Mouse (Mus musculus) common myeloid progenitor, adult 5-6 weeks (primary cell): ENCODE data around the gene Gm3045. TPM values are rescaled to one million over a fixed set of nuclear protein-coding genes. Genes with fewer than 3 reads are reported as not detected.

Experiments
- ATAC-seq: replicated peaks from 2 replicates; pipeline ENCODE4 v1.8.0; 2016; ENCODE audit warnings: low read depth, mild to moderate bottlenecking, moderate TSS enrichment, inconsistent platforms; ENCODE audit not compliant: poor library complexity, severe bottlenecking
- total RNA-seq: library from RNA; stranded (forward); fragments of 200-1000, 187-1606 nt; gene quantifications from 2 replicates; pipeline ENCODE4 v1.2.3, GENCODE M21; 2017

Gene Gm3045
- not detected in 2 replicates for total RNA-seq

DNA sequence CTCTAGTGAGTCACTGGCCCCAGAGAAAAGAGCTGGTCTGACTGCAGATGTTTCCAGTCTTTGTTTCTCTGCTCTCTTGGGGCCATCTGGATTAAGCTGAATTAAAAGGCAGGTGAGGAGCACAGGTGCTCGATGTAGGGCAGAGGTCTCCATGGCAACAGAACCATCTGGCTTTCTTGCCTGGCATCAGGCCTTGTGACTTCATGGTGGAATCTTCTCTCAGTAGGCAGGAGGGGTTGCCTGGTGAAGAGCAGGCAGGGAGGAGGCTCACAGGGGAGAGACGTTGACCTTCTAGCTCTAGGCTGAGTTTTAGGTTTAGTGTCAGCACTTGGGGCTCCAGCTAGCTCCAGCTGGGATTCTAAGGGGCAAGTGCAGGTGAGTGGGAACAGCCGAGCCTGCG, at the start of gene Gm3045:
TSS of gene Gm3045 (plus strand) at position 230 of the 400 bp plus-strand sequence.
- ATAC-seq, result no peak

DNA sequence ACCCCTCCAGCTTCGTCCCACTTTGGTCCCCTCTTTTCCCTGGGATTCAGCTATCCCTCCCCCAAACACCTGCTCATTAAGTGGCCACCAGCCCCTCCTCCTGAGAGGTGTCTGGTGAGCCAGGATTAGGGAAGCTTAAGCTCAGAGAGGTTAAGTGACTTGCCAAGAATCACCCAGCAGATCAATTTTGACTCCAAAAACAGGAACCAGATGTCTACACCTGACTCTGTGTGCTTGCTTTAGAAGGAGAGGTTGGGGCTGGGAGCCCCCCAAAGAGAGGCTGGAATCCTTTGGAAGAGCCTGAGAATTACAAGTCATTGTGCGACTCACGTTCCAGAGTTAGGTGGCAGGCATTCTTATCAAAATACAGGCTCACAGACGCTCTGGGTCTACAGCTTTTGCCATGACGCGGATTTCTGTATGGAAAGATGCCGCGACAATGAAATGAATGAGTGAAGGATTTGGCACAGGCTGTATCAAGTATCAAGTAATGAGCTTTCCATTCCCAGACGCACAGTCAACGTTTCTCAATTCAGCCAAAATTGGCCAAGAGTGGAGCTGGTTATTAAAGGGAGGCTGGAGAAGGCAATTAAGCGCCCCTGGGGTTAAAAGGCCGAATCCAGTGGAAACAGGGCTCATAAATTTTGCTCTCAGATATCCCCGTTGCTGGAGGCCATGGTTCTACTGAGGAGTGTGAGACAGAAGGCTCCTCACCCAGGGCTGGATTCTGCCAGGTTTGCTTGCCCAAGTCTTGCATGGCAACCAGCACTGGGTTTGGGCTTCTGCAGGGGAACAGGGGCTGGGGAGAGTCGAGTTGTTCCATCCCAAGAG, 45.3 kb upstream of the Gm3045 start:
- ATAC-seq, result no peak

DNA sequence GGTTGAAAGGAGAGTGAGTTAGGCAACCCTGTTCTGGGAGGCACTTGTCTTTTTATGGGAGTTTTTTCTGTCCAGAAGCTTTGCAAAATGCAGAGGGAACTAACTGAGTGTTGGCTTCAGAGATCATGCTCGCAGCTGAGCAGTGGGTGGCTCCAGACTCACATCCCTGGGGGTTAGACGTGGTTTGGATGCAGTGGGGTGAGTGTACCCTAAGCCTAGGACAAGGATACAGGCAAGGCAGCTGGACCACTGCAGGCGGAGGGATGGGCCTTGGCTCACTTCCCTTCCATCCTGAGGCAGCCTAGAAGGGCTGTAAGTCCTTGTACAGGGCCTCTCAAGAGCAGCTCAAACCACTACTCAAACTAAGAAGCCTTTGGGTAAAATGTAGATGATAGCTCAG, 43.0 kb upstream of the Gm3045 start:
- ATAC-seq, result no peak

DNA sequence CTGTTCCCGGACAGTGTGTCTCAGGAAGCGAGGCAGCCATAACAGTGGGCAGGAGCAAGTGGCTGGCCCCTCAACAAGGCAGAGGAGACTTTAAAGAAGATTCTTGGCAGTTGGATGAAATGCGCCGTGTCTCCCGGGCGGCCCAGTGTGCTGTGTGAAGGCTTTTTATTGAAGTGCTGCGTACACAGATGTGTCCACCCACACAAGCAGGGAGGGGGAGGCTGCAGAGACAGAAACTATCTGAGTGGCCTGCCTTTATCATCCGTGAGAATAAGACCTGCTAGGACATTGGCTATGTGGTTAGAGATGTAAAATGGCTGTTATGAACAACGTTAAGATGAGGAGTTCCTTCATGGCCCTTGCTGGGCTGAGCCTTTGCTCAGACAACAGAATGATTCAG, 40.0 kb upstream of the Gm3045 start:
- ATAC-seq, result no peak

DNA sequence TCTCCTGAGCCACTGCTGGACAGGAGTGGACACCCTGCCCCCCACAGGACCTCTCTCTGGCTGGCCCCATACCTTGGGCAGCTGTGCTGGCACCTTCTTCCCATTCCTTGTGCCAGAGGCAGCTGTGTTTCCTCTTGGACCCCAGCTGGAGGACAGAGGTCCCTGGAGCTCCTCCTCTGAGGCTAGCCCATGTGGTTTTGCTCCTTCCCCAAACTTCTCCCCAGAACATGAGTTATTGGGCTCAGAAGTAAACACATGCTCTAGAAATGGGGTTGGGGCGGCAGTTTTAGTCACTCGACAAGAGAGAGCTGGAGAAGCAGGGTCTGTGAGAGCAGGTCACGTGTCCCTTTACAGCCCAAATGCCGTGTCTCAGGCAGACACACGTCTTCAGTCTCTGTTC, 39.0 kb upstream of the Gm3045 start:
- no peak for ATAC-seq

DNA sequence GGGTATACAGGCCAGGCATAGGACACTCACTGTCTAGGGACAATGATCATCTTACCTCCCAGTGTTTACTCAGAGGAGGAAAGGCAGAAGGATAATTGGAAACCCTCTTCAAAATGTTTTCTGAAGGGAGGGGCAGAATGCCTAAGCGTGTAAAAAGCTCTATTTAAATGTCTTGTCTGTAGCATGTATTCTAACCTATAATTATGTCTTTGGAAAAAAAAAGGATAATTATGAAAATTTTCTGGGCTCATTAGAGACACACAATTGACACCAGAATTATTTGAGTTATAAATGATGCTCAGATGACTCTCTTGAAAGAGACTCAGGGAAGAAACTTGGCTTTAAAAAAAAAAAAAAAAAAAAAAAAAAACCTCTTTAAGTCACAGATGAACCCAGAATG, 38.4 kb upstream of the Gm3045 start:
- no peak for ATAC-seq

DNA sequence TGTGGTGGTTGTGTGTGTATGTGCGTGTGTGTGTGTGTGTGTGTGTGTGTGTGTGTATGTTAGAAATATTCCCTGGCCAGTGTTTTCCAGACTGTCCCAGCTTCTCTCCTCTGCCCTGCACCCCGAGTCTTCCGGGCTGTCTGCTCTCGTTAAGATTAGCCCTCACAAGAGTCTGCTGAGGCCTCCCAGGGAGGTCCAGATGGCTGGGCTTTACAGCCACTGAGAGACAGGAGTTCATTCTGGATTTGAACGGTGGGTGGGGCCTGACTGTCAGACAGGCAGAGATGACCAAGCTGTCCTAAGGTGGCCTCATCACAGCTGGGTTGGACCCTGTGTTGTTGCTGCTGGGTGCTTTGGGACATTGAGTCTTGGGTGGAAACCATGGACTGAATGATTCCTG, 28.8 kb upstream of the Gm3045 start:
- no peak for ATAC-seq

DNA sequence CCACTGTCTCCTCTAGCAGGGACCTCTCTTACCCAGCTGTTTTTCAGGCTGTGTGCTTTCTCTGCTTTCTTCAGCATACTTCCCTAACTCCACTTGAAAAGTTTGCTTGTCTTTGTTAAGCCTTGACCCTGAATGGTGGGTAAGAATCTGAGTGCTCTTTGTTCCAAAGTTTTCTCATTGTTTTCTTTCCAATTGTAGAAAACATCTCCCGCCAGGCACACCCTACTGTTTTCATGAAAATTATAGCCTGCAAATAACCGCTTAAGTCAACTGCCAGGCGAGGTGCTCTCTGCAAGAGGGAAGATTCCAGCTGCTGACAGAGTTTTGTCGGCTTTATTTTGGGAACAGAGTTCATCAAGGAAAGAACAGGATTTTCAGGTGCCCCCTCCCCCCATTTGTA, 25.2 kb upstream of the Gm3045 start:
- ATAC-seq, result no peak

DNA sequence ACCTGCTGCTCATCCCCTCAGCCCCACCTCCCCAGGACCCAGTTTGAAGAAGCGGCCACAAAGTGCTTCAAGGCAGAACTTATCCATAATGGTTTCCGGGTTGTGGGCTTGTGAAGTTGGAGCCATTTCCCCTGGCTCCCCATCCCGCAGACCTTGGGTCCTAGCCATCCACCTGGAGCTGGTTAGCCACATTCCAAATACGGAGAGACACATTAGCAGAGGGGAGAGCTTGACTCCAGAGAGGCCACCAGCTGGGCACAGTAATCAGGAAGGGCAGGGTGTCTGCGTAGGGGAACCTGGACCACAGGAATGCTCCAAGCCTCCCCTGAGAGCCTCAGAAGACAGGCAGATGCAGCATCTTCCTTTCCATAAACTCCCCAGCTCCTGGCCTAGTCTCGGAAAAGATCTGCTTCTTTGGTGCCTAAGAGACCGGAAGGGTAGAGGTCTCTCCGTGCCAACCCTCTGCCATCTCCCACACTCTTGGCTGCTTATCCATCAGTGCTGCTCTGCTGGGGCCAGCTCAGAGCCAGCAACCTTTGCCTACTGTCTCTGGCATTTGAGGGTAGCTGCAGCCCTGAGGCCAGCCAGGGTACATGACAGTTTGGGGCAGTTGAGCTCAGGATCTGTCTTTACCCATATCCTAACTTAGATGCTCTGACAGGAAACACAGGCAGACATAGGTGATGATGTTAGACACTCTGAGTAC, 22.9 kb upstream of the Gm3045 start:
- ATAC-seq, result no peak

DNA sequence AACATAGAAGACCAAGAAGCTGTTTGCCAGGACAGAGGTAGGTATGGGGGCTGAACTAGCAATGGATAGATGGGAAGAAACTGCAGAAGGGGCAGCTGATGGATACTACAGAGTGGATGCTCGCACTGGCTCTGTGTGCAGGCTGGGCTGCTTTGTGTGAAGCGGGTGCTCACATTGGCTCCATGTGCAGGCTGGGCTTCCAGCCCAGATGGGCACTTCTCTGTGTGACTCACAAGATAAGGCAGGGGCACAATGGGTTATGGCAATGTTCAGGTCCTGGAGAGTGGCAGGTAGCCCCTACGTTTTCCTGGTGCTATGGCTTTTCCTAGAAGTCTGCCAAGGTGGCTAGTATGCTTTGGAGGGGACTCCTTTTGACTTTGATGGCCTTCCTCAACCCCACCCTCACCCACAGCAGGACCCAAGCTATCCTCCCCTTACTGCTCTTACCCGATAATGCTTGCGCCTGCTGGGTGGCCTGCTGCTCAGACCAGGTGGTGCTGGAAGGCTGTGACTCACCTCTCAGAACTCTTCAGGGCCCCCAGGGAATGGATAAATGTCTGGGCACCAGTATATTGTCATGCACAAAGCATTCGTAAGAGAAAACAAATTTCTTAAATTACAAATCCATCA, 21.8 kb upstream of the Gm3045 start:
- no peak for ATAC-seq

DNA sequence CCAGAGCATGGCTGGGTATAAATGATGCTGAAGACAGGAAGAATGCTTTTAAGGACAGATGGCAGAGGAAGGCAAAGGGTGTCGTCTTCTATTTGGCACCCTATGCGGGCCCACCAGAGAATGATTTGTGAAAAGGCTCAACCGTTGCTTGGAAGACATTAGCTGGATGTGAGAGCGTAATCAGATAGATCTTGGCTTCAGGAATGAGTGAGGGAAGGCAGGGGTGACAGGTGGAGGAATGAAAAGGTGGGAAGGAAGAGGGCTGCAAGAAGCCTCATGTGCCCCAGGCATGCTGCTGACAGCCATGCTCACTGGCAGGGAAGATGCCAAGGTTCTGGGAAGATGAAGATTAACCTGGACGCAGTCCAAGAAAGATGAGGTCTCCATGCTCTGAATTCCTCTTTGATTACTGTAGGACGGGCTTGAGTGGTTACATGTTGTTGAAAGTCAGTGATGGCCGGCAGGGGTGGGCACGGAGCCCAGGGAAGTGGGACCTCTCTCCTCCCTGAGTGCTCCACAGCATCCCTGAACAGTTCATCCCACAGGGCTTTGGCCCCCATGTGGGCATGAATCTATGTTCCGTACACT, 14.0 kb upstream of the Gm3045 start:
- no peak for ATAC-seq

DNA sequence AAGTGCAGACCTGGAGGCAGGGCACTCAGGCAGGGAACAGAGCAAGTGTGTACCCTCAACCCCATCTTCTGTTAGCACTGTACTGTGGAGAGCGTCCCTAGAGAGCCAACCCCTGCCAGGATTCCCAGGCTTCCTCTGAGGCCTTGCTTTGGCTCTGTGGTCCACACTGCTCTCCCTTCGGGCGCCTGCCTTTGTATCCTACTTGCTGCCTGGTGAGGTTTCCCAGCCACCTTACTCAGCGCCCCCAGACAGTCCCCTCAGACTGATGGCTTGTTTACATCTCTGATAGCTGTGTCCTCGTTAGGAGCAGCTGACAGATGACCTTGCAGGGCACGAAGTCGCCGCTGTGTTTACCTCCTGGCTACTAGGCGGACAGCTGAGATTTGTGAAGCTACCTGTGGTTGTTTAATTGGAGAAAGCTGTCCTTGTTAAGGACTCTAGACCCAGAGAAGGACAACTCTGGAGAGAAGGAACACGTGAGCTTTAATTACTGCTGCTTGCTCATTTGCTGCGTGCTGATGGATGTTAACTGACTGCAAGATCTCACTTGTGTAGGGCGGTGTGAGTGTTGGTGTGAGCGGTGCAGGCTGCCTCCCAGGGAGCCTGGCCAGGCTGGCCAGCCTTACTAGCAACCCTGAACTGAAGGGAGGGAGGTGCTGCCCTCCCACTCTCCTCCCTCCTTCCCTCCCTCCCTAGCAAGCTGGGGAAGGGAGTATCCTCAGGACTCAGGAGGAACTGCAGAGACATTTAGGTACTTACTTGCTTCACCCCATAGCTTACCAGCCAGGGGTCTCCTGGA, 7.5 kb upstream of the Gm3045 start:
- no peak for ATAC-seq

DNA sequence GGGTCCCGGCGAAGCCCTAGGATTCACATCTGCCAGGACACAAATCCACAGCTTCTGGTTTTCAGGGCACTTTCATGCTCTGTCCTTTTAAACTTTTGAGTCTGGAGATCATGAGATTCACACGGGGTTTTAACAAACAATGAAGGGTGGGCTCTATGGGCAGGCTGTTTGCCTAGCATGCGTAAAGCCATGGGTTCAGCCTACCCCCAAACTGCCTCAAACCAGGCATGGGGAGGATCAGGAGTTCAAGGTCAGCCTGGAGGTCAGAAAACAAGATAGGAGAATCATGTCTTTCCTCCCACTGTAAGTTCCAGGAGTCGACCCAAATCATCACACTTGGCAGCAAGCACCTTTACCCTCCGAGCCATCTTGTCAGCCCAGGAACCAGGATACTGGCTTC, 6.9 kb upstream of the Gm3045 start:
- no peak for ATAC-seq

DNA sequence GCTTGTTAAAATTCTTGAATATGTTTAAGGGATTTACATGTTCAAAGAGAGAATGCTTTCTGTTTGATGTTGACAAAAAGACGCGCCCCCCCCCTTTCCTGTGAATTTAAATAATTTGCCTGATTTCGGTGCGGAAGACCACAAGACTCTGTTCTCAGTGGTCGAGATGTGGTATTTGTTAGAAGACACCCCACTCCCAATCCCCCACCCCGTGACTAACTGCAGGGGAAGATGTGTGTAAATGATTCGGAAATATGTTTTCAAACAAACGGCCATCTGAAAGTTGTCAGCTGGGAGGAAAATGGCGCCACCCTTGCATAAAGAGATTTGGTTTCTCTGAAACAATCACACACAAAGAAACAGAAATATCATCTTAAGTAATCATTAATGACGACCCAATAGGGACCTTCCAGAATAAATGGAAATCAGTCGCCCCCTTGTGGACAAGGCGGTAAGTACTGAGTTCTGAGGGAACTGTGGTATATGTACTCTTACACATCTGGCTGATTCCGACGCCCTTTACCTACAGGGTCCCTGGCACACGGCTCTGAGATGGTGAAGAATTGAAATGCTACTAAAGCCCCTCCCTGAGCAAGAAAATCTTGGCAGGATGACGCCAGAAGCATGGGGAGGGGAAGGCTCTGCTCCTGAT, 4.2 kb upstream of the Gm3045 start:
- ATAC-seq, result peak; percentile 73

DNA sequence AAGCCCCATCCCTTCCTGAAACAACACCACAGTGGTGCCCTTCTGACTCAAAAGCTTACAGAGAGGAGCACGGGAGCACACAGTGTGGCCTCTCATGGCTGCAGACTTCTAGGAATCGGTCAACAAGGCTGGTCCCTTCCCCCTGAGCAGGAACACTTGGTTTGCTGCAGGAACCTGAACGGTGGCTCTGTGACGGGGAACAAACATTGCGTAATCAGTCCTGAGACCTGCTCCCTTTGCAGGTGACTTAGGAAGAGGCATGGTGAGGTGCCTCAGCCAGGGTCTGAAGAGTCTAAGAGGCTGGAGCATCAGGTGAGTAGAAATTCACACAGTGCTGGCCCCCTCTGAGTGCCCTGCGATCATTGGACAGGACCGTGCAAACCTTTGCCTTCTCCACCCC, 463 bp upstream of the Gm3045 start:
- ATAC-seq, result no peak

DNA sequence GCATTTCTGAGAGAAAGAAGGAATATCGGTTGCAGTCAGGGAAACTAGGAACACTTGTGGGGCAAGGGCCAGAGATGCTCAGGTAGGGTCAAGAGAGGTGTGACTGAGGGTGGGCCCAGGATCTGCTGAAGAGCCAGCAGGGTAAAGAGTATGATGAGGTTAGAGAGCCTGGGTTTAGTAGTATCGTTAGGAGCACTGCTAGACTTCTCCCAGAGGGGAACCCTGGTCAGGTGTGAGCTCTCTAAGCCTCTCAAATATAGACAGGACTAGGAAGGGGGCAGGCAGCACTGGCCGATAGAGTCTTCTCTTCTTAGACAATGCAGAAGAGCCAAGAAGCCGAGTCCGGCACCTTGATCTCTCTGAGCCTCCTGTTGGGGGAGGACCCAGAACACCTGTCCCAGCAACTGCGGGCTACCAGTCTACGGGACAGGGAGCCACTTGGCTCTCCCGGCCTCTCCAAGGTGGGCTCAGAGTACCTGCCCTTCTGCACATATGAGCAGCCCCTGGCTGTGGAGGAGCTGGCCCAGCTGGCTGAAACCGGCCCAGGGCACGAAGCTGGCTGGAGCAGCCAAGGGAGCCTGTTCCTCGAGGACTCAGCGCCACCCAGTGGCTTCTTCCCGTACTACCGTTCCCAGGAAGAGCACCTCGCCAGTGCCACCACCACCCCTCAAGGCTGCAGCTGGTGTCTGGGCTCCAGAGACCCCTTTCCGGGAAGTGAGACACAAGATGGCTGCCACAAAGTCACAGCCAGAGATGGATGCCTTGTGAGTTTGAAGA, 2.5 kb downstream of the Gm3045 start:
- peak; percentile 87 for ATAC-seq

DNA sequence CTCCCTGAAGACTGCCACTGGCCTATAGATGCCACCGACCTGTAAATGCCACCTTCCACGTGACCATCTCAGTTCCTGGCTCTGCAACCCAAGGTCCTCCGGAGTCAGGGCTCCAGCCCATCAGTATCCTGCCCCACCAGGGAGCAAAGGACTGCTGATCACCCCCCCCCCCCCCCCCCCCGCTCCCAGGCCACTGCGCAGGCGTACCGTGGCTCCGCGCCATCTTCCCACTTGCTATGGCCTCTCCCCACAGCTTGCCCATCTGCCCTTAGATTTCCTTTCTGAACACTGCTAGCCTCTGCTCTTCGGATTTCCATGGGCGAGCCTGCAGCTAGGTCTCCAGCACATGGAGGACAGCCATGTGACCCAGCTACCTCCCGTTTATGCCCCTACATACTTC, 6.1 kb downstream of the Gm3045 start:
- ATAC-seq, result no peak

DNA sequence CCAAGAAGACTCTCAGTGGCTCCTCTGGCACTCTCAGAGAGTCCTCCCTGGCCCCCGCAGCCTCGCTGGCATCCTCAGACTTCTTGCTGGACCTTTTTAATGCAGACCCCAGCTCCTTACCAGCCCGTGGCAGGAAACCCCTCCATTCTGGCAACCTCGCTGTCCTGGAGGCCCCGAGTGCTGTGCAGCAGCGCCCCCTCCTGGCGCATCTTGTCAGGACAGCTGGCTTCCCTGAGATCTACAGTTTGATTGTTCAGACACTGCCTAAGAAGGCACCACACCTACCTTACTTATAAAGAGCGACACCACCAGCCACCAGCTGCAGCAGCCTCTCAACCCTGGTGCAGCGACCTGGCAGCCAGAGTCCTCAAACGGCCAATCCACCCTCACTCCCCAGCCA, 7.1 kb downstream of the Gm3045 start:
- peak; percentile 58 for ATAC-seq

DNA sequence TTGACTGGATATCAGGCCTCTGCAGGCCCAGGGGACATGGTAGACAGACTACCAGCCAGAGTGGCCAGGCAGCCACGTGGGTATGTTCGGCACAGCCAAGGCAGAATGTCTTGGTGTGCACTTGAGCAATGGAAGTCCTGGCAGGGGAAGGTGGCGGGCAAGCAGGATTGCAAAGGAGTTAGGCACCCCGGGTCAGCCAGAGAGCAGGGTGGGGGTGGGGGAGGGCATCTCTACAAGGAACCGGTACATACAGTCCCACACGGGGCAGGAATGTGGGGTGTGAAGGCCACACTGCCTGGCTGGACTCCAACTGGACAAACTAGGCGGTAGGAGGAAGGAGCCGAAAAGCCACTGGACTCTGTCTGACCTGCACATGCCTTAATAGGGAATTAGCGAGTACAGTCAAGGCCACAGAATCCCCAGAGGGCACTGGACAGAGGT, 7.9 kb downstream of the Gm3045 start:
- no peak for ATAC-seq
